Mouse (Mus musculus) heart, postnatal 0 days (tissue): Measurements from ENCODE around the gene Flot1. TPM values are rescaled to one million over a fixed set of nuclear protein-coding genes. Genes with fewer than 3 reads are reported as not detected.

Source experiments
- ATAC-seq: fragments of 200-750 bp; cut with Nextera tagmentation; 2 replicates; pipeline ENCODE4 v1.8.0; 2017; ENCODE audit warnings: low read depth, moderate number of reproducible peaks, moderate library complexity; ENCODE audit not compliant: insufficient read depth
- DNase-seq: peaks from one replicate; pipeline ENCODE4 v3.0.0-alpha.2; 2016; ENCODE audit warnings: low spot score
- H3K27ac ChIP-seq: fragments of 300-500 bp; sonication (generic); 2 replicates; pipeline ENCODE4 v1.5.1; 2014; ENCODE audit warnings: low read depth, mild to moderate bottlenecking
- H3K27me3 ChIP-seq: fragments of 300-500 bp; sonication (generic); 2 replicates; pipeline ENCODE4 v1.6.1; 2014; ENCODE audit warnings: low read length, mixed read lengths; ENCODE audit not compliant: control insufficient read depth, insufficient read depth
- H3K36me3 ChIP-seq: fragments of 300-500 bp; sonication (generic); replicated peaks from 2 replicates; pipeline ENCODE4 v1.6.1; 2014; ENCODE audit warnings: low read length, mixed read lengths; ENCODE audit not compliant: control insufficient read depth, insufficient read depth
- H3K4me1 ChIP-seq: fragments of 300-500 bp; sonication (generic); 2 replicates; pipeline ENCODE4 v1.6.1; 2014; ENCODE audit warnings: antibody characterized with exemption; ENCODE audit not compliant: control insufficient read depth, insufficient read depth
- H3K4me2 ChIP-seq: fragments of 300-500 bp; sonication (generic); 2 replicates; pipeline ENCODE4 v1.6.1; 2014; ENCODE audit warnings: low read depth, mild to moderate bottlenecking, low read length, moderate library complexity
- H3K4me3 ChIP-seq: fragments of 300-500 bp; sonication (generic); 2 replicates; pipeline ENCODE4 v1.5.1; 2014; ENCODE audit warnings: low read depth, low read length
- H3K9ac ChIP-seq: fragments of 300-500 bp; sonication (generic); replicated peaks from 2 replicates; pipeline ENCODE4 v1.6.1; 2014; ENCODE audit warnings: low read depth, low read length, mixed read lengths
- H3K9me3 ChIP-seq: fragments of 300-500 bp; sonication (generic); replicated peaks from 2 replicates; pipeline ENCODE4 v1.6.1; 2016; ENCODE audit warnings: low read length; ENCODE audit not compliant: control insufficient read depth
- CTCF ChIP-seq: IDR thresholded peaks from 2 replicates; pipeline ENCODE4 v1.5.1; 2016; ENCODE audit warnings: antibody characterized with exemption, control low read depth, low read depth
- EP300 ChIP-seq: IDR thresholded peaks from 2 replicates; pipeline ENCODE4 v1.6.1; 2016; ENCODE audit warnings: antibody characterized with exemption, low read depth
- WGBS: fragments of 180-500 bp; shearing (Covaris S2); extraction: QIAGEN DNeasy Blood & Tissue Kit; methylation state at CpG from one replicate; pipeline ENCODE4 v1.1.7; 2014; 5-methylcytosine and 5-hydroxymethylcytosine counted together
- polyA plus RNA-seq: library from polyadenylated mRNA; unstranded; fragments of >200 nt; fragmentation: Nextera tagmentation; extraction: Ambion mirVana; gene quantifications from 2 replicates; pipeline ENCODE4 v1.2.1, GENCODE M21; 2015
- total RNA-seq: library from RNA; depleted of rRNA; stranded (reverse); fragments of >200 nt; gene quantifications from 2 replicates; pipeline ENCODE4 v1.2.3, GENCODE M21; 2014; ENCODE audit warnings: low replicate concordance

Flot1 gene
- total and polyA plus RNA-seq, 2 experiments from 2014 or later, result 132 to 163 TPM

DNA sequence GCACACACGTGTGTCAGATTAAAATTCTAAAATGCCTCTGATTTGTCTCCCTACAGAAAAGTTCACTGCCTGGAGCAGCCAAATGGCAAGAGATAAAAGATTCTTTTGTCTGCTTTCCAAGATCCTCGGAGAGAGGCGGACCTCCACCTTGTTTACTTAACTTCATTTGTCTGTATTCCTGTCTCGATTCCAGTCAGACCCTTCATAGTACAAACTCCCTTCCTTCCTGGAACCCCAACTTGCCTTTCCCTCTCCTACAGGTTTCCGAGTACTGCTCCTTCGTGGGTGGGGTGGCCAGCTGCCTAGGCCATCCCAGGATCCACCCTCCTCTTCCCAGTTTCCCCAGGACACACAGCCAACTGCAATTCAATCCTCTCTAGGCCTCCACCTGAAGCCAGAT, 20.0 kb upstream of the Flot1 start:
- Histone ChIP-seq H3K27me3 (no peaks in the 10 kb centered on the region), H3K27ac (0 out of 2 replicates have a peak overlapping the region, but pooled peaks have one; percentile 12), H3K9ac (no peak overlapping the region), H3K36me3 (no peaks in the 10 kb centered on the region), H3K4me2 (no peak overlapping the region), H3K4me1 (peaks cover 8% of the 10 kb centered on the region; the same call in 1 of the 2 replicates), H3K4me3 (no peak overlapping the region), H3K9me3 (no peaks in the 10 kb centered on the region)
- ATAC-seq, result no peak
- no peak for DNase-seq
- TF ChIP-seq CTCF, result no peak
- TF ChIP-seq EP300, result no peak
- WGBS, result 44% methylated on average over 6 of the region's 6 CpGs

DNA sequence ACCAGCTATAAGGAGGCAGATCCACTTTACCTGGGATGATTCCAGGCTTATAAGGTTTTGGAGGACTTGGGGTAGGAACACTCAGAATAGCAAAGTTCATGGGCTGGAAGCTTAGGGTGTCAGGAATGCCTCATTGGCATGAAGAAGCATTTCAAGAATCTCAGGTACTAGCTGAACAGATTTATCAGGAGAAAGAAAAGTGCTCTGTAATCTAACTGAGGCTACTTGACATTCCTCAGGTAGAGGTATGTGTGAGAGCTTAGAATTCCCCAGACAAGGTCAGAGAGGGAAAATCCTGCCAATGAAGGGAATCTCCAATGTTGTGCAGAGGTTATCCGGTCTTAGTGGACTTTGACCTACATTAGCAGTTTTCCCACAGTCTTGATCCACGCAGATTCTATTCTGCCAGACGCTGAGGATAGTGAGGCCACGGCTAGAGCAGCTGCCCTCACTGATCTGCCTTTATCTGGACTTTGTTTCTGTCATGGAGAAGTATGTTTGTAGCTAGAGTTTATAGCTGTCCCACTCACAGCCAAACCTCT, 19.1 kb upstream of the Flot1 start:
- Histone ChIP-seq H3K4me3 (no peak overlapping the region), H3K27me3 (no peaks in the 10 kb centered on the region), H3K4me2 (no peak overlapping the region), H3K4me1 (peaks cover 8% of the 10 kb centered on the region; the same call in 1 of the 2 replicates), H3K9me3 (no peaks in the 10 kb centered on the region), H3K36me3 (no peaks in the 10 kb centered on the region), H3K27ac (peak overlapping the region; percentile 76), H3K9ac (no peak overlapping the region)
- DNase-seq, result no peak
- ATAC-seq, result no peak
- WGBS, result 29% methylated on average over 4 of the region's 4 CpGs
- TF ChIP-seq EP300, result no peak
- TF ChIP-seq CTCF, result no peak

DNA sequence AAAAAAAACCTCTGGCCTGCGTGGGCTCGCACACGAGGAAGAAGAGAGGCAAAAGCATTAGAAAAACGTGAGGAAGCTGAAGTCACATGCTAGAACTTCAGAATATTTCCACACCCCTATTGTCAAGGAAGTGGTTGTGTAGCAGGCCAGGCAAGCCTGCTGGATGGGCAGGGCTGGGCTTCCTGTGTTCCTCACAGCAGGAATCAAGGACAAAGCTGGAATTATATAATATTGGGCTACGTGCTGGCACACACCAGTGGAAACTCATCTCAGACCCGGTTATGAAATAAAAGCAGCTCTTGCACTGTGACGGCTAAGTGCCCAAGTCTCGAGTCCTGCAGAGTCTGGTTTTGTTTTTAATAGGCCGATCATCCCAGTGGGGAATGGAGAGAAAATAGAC, 15.0 kb upstream of the Flot1 start:
- no peaks in the 10 kb centered on the region for H3K36me3 ChIP-seq
- no peak overlapping the region for H3K4me3 ChIP-seq
- no peak overlapping the region for H3K9ac ChIP-seq
- 55% methylated on average over 9 of the region's 9 CpGs for WGBS
- H3K9me3 ChIP-seq, result no peaks in the 10 kb centered on the region
- ATAC-seq (0 out of 2 replicates have a peak, but pooled peaks have one; percentile 14), DNase-seq (no peak)
- H3K4me2 ChIP-seq, result no peak overlapping the region
- TF ChIP-seq CTCF (no peak), EP300 (no peak)
- peaks cover 29% of the 10 kb centered on the region for H3K4me1 ChIP-seq
- H3K27me3 ChIP-seq, result no peaks in the 10 kb centered on the region
- peak overlapping the region; percentile 50 for H3K27ac ChIP-seq

DNA sequence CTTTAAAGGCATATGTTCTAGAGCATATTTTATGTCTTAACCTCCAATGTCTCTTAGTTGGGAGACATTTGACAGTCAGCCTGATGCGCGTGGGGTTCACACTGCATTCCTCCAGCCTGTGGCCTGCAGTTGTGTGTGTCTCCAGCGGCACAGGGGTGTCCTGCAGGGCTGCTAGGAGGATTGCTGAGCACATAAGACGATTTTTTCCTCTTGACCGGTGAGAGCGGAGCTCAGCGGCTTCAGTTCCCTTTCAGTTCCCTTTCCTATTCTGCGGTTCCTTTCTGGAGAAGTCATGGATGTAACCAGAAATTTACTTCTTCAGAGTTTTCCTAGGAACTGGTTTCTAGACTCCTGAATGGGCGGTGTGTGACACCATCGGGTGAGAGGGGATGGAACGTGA, 13.6 kb upstream of the Flot1 start:
- DNase-seq, result no peak
- H3K36me3 ChIP-seq, result no peaks in the 10 kb centered on the region
- no peak for TF ChIP-seq EP300
- TF ChIP-seq CTCF, result no peak
- ATAC-seq, result no peak
- no peak overlapping the region for H3K9ac ChIP-seq
- 0 out of 2 replicates have a peak overlapping the region, but pooled peaks have one; percentile 3 for H3K27ac ChIP-seq
- 81% methylated on average over 11 of the region's 11 CpGs for WGBS
- no peaks in the 10 kb centered on the region for H3K9me3 ChIP-seq
- H3K4me1 ChIP-seq, result peaks cover 32% of the 10 kb centered on the region
- no peaks in the 10 kb centered on the region for H3K27me3 ChIP-seq
- H3K4me3 ChIP-seq, result no peak overlapping the region
- no peak overlapping the region for H3K4me2 ChIP-seq

DNA sequence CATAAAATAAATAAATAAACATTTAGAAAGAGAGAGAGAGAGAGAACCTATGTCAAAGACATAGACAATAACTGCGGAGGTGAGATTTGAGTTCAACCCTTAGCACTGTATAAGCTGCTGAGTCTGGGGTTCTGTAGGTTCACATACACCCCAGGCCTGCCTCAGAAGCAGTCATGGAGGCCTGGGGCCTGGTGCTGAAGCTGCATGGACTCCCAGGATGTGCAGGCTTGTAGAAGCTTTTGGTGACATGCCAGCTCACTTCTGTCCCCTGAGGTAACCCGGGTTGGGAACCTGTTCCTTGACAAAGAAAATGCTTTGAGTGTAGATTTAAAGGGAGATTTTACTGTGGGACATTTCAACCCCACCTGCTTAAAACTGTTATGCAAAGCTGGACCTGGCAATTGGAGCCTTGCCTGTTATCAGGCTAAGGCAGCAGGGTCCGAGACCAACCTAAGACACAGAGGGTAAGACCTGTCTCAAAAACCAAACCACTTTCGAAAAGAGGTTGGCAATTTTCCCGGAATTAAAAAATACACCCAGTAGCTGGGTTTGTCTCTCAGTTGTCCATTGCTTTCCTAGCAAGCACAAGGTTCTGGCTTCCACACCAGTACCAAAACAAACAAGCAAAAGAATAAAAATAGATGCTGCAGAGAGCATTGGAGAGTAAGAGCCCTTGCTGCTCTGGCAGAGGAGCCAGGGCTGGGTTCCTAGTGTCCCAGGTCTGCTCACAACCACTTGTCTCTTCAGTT, 12.0 kb upstream of the Flot1 start:
- Histone ChIP-seq H3K4me1 (peaks cover 47% of the 10 kb centered on the region), H3K4me2 (no peak overlapping the region), H3K9me3 (no peaks in the 10 kb centered on the region), H3K27me3 (no peaks in the 10 kb centered on the region), H3K27ac (peak overlapping the region; percentile 96), H3K4me3 (no peak overlapping the region), H3K9ac (no peak overlapping the region), H3K36me3 (no peaks in the 10 kb centered on the region)
- ATAC-seq (no peak), DNase-seq (no peak)
- WGBS, result 43% methylated on average over 5 of the region's 5 CpGs
- TF ChIP-seq CTCF (no peak), EP300 (no peak)

DNA sequence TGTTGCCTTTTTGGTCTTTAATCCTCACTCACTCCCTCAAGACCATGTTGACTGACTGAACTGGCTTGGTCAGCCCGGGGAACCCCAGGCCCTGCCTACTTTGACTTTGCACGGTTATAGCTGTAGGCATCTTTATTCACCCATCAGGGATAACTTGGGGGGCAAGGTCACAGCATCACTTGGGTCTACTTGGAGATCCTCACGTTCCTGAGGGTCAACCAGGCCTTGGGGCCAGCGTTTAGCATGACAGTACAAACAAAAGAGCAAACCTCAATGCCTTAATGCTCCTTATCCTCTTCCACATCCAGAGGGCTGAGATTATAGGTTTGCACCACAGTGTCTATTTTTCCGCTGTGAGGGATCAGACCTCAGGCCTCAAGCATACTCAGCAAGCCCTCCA, 10.7 kb upstream of the Flot1 start:
- no peak overlapping the region for H3K9ac ChIP-seq
- no peak for TF ChIP-seq EP300
- no peak for TF ChIP-seq CTCF
- no peak overlapping the region for H3K4me2 ChIP-seq
- no peaks in the 10 kb centered on the region for H3K27me3 ChIP-seq
- no peaks in the 10 kb centered on the region for H3K9me3 ChIP-seq
- ATAC-seq, result no peak
- H3K27ac ChIP-seq, result peak overlapping the region; percentile 96
- H3K4me3 ChIP-seq, result no peak overlapping the region
- 81% methylated on average over 5 of the region's 5 CpGs for WGBS
- H3K4me1 ChIP-seq, result peaks cover 55% of the 10 kb centered on the region
- H3K36me3 ChIP-seq, result no peaks in the 10 kb centered on the region
- no peak for DNase-seq
